Mouse (Mus musculus) right cerebral cortex, postnatal 10 days (tissue): Measurements from ENCODE around the gene Mmp3.
"Not testable (repeated sequence)": the region's sequence is repeated elsewhere in the genome, so short reads cannot be mapped to it uniquely, and the experiment has no call there.

Experiments
- DNase-seq, 2 experiments: peaks; one replicate each; pipeline ENCODE4 v3.0.0; 2021; ENCODE audit warnings: low spot score in 2 of 2

The Mmp3 gene

GRCm38 (mm10) chr9:7445522-7445921 is at the start of gene Mmp3:
TSS of gene Mmp3 (plus strand) at chr9:7445822.
- DNase-seq = no peak

- DNase-seq = not testable (repeated sequence)
Observed at GRCm38 (mm10) chr9:7396556-7396955, 49.1 kb upstream of the Mmp3 start.

GRCm38 (mm10) chr9:7453302-7453701 is 7.7 kb downstream of the Mmp3 start:
- no peak for DNase-seq

GRCm38 (mm10) chr9:7470262-7470661 is 24.6 kb downstream of the Mmp3 start:
- no peak for DNase-seq

GRCm38 (mm10) chr9:7483684-7484394 is 38.2 kb downstream of the Mmp3 start:
- DNase-seq = no peak

GRCm38 (mm10) chr9:7501138-7501537 is 55.5 kb downstream of the Mmp3 start:
- no peak for DNase-seq

GRCm38 (mm10) chr9:7502051-7502450 is 56.4 kb downstream of the Mmp3 start, which contains the start of gene Mmp10:
TSS of gene Mmp10 (plus strand) at chr9:7502352.
- no peak for DNase-seq
